Mouse (Mus musculus): ENCODE data around the gene Nacad. TPM values are rescaled to one million over a fixed set of nuclear protein-coding genes. Genes with fewer than 3 reads are reported as not detected.
A peak's percentile ranks its signal among the peaks of the same experiment; 100 is the strongest.

Nacad gene
- total and polyA plus RNA-seq, 2 experiments from 2014 or later = 61.3 to 69.4 TPM

GRCm38 (mm10) chr11:6603887-6604603 lies 1.8 kb downstream of the Nacad start:
- Histone ChIP-seq H3K4me2 (ENCODE audit: low read depth) (peak overlapping the region; percentile 92), H3K4me1 (ENCODE audit: insufficient read depth) (peaks cover 40% of the 10 kb centered on the region), H3K9ac (peak overlapping the region; percentile 94), H3K36me3 (ENCODE audit: insufficient read depth) (peaks cover 25% of the 10 kb centered on the region; the same call in 1 of the 2 replicates), H3K4me3 (ENCODE audit: low read depth, low read length) (peak overlapping the region; percentile 76), H3K9me3 (ENCODE audit: low read length) (no peaks in the 10 kb centered on the region), H3K27ac (ENCODE audit: low read depth, low read length) (peak overlapping the region; percentile 99), H3K27me3 (ENCODE audit: insufficient read depth, low read length) (no peaks in the 10 kb centered on the region)
- TF ChIP-seq CTCF (IDR thresholded peaks at IDR 0.05; ENCODE audit: low read depth) = no peak
- peak; percentile 4; the same call in 1 of the 2 replicates for ATAC-seq
- 4% methylated on average over 12 of the region's 12 CpGs for WGBS
- peak; percentile 82 for DNase-seq

- Histone ChIP-seq H3K36me3 (ENCODE audit: insufficient read depth) (peaks cover 25% of the 10 kb centered on the region; the same call in 1 of the 2 replicates), H3K9me3 (ENCODE audit: low read length) (no peaks in the 10 kb centered on the region), H3K4me3 (ENCODE audit: low read depth, low read length) (peak overlapping the region; percentile 76), H3K9ac (peak overlapping the region; percentile 94), H3K4me2 (ENCODE audit: low read depth) (peak overlapping the region; percentile 92), H3K27me3 (ENCODE audit: insufficient read depth, low read length) (no peaks in the 10 kb centered on the region), H3K4me1 (ENCODE audit: insufficient read depth) (peaks cover 45% of the 10 kb centered on the region), H3K27ac (ENCODE audit: low read depth, low read length) (no peak overlapping the region)
- DNase-seq (no peak), ATAC-seq (no peak)
- WGBS = 73% methylated on average over 9 of the region's 9 CpGs
- no peak for TF ChIP-seq CTCF (IDR thresholded peaks at IDR 0.05; ENCODE audit: low read depth)
Observed at GRCm38 (mm10) chr11:6603224-6603623, 2.6 kb downstream of the Nacad start.

GRCm38 (mm10) chr11:6602662-6603061 lies 3.2 kb downstream of the Nacad start:
- DNase-seq = no peak
- Histone ChIP-seq H3K27me3 (ENCODE audit: insufficient read depth, low read length) (no peaks in the 10 kb centered on the region), H3K4me2 (ENCODE audit: low read depth) (peak overlapping the region; percentile 92; the same call in 1 of the 2 replicates), H3K36me3 (ENCODE audit: insufficient read depth) (peaks cover 27% of the 10 kb centered on the region; the same call in 1 of the 2 replicates), H3K4me3 (ENCODE audit: low read depth, low read length) (no peak overlapping the region; the same call in 1 of the 2 replicates), H3K9me3 (ENCODE audit: low read length) (no peaks in the 10 kb centered on the region), H3K4me1 (ENCODE audit: insufficient read depth) (peaks cover 45% of the 10 kb centered on the region), H3K9ac (no peak overlapping the region), H3K27ac (ENCODE audit: low read depth, low read length) (no peak overlapping the region)
- TF ChIP-seq CTCF (IDR thresholded peaks at IDR 0.05; ENCODE audit: low read depth) = no peak
- ATAC-seq = no peak
- WGBS = 87% methylated on average over 8 of the region's 9 CpGs

- DNase-seq (no peak), ATAC-seq (no peak)
- Histone ChIP-seq H3K4me1 (ENCODE audit: insufficient read depth) (peaks cover 39% of the 10 kb centered on the region), H3K9ac (no peak overlapping the region), H3K9me3 (ENCODE audit: low read length) (no peaks in the 10 kb centered on the region), H3K4me3 (ENCODE audit: low read depth, low read length) (no peak overlapping the region), H3K27ac (ENCODE audit: low read depth, low read length) (no peak overlapping the region), H3K36me3 (ENCODE audit: insufficient read depth) (peaks cover 35% of the 10 kb centered on the region; the same call in 1 of the 2 replicates), H3K27me3 (ENCODE audit: insufficient read depth, low read length) (no peaks in the 10 kb centered on the region), H3K4me2 (ENCODE audit: low read depth) (no peak overlapping the region)
- TF ChIP-seq CTCF (IDR thresholded peaks at IDR 0.05; ENCODE audit: low read depth) = no peak
- WGBS = 80% methylated on average over 20 of the region's 20 CpGs
Observed at GRCm38 (mm10) chr11:6601649-6602480, 4.0 kb downstream of the Nacad start.

GRCm38 (mm10) chr11:6600284-6600944 lies 5.4 kb downstream of the Nacad start:
- DNase-seq (peak; percentile 22), ATAC-seq (no peak)
- H3K27me3 ChIP-seq (ENCODE audit: insufficient read depth, low read length) = no peaks in the 10 kb centered on the region
- no peak for TF ChIP-seq CTCF (IDR thresholded peaks at IDR 0.05; ENCODE audit: low read depth)
- peaks cover 30% of the 10 kb centered on the region for H3K4me1 ChIP-seq (ENCODE audit: insufficient read depth)
- no peaks in the 10 kb centered on the region for H3K9me3 ChIP-seq (ENCODE audit: low read length)
- no peak overlapping the region for H3K9ac ChIP-seq
- no peak overlapping the region for H3K4me2 ChIP-seq (ENCODE audit: low read depth)
- no peak overlapping the region for H3K4me3 ChIP-seq (ENCODE audit: low read depth, low read length)
- no peak overlapping the region for H3K27ac ChIP-seq (ENCODE audit: low read depth, low read length)
- WGBS = 85% methylated on average over 8 of the region's 8 CpGs
- peaks cover 47% of the 10 kb centered on the region for H3K36me3 ChIP-seq (ENCODE audit: insufficient read depth)

- Histone ChIP-seq H3K4me1 (ENCODE audit: insufficient read depth) (peaks cover 30% of the 10 kb centered on the region), H3K9me3 (ENCODE audit: low read length) (no peaks in the 10 kb centered on the region), H3K27ac (ENCODE audit: low read depth, low read length) (0 out of 2 replicates have a peak overlapping the region, but pooled peaks have one; percentile 15), H3K4me2 (ENCODE audit: low read depth) (peak overlapping the region; percentile 50), H3K9ac (peak overlapping the region; percentile 53; the same call in 1 of the 2 replicates), H3K36me3 (ENCODE audit: insufficient read depth) (peaks cover 48% of the 10 kb centered on the region), H3K27me3 (ENCODE audit: insufficient read depth, low read length) (no peaks in the 10 kb centered on the region), H3K4me3 (ENCODE audit: low read depth, low read length) (no peak overlapping the region)
- DNase-seq (no peak), ATAC-seq (no peak; the same call in 1 of the 2 replicates)
- 84% methylated on average over 6 of the region's 6 CpGs for WGBS
- TF ChIP-seq CTCF (IDR thresholded peaks at IDR 0.05; ENCODE audit: low read depth) = no peak
Observed at GRCm38 (mm10) chr11:6599831-6600230, 6.0 kb downstream of the Nacad start.

Measured in forebrain, postnatal 0 days (tissue).